Mouse (Mus musculus): ENCODE measurements at regions not wholly inside any gene's neighbourhood (a gene's known extent, or its start where the extent isn't known, plus 50 kb on each side); places are given as distances from the start of the nearest gene placed in this dataset.

DNA sequence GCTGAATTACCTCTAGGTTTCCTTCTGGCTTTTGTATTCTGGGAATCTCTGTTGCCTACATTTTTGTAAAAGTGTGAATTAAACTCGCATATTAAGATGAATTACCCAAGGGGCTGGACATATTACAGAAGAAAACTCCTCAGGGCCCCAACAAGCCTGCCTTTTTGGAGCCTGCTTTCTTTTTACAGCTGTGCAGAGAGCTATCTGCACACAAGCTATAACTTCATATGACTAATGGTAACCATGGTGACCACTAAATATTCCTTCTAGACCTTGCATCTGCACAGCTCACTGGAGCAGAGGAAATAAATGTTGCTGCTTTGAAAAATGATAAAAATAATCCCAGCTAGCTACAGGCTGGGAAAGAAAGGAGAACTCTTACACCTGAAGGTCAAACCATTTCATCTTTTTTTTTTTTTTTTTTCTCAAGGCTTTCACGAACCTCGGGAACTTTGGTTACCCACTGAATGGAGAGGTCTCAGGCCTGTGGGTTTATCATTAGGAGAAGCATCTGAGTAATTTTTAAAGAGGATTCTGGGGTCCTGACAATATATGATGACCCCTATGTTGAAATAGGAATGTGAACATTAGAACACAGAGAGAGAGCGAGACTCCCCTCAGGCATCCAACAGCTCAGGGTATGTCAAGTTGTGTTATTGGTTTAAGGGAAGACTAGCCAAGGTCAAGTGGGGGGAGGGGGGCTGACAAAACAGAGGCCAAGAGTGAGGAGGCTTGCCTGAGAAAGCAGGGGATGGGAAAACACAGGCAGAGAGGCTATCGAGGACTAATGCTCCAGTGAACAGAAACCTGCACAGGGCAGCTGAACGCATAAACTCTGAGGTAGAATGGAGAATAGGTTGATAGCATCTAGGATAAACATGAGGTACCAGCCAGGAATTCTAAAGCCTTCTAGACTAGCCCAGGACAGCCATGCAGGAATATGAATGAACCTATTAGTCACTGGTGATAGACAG, 188.4 kb downstream of the Phlda1 start:
- no peak for DNase-seq (ENCODE audit: low spot score)

DNA sequence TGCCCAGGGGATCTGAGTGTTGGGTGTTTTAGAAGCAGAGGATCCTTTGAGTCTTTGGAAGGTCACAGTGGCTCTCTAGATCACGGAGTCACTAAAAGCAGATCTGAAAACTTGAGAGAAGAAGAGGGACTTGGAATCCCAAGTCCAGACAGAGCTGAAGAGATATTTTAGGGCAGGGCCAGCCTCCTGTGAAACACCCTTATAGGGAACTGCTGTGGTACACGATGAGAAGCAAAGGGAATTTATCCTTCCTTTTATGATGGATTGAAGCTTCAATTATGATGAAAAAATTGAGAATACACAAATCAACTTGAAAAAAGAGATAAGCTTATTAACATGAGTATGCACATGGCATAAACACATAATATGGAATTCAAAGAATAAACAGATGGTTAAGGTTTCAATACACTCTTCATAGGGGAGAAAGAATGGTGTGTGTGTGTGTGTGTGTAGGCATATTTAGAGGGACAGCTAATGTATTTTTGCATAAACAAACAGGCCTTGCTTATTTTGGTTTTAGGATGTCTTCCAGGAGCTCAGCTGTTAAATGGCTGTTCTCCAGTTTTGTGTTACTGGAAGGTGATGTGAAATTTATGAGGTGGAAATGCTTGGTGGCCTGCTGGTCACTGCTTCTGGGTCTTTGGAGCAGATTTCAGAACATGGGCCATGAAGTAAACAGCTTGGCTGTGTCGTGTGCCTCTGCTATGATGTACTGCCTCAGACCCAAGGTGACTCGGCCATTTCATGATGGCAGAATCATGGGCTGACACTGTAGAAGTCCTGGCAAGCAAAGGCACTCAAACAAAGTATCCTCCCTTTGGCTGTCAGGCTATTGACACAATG, 190.1 kb downstream of the Phlda1 start:
- DNase-seq (ENCODE audit: low spot score) = no peak

DNA sequence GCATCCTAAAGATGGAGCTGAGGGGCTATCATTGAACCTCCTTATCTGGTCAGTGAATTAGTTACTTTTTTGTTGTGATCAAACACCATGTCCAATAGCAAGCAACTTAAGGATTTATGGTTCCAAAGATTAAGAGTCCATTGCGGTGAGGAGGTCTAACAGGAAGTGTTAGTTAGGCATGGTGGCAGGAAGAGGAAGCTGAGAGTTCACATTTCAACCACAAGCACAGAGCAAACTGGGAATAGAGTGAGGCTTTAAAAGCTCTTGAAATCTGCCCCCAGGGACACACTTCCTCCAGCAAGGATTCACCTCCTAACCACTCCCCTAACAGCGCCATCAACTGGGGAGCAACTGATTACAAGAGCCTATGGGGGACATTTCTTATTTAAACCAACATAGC, 190.9 kb downstream of the Phlda1 start:
- DNase-seq (ENCODE audit: low spot score) = no peak

DNA sequence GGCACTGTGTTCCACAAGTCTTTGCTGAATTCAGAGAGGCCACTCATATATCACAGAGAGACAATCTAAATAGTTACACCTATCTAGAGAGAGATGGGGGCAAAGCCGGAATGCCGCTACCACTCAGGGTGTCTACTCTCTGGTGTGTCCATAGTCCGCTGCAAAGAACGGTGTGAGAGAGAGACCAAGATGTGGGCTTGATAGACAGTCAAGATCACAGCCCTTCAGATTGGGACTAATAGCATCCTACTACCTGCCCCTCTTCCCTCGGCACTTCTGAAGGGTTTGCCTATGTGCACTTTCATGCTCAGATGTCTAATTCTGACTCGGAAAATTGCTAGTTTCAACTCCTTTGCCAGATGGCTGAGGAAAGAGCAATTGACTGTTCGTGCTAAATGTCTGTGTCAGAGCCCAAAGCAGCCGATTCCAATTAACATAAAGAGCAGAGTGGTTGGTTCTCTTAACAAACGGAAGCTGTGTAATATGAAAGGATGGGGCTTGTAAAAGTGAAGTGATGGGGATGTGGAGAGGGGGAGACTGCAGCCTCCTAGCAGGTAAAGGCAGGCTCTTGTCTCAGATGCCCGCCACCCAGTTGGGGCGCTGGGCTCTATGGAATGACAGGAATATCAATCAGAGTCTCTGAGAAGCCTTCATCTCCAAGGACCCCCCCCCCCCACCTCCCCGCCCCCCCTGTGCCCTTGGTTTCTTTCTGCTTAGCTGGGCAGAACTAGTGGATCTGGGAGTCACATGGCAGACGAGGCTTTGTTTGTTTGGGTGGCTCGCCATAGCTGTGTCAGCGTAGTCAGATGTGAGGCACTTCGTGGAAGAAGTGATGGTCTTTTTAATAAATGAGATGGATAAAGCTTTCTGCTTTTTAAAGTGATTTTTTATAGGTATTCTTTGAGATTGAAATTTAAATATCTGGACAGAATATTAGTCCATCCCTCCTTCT, 193.7 kb downstream of the Phlda1 start:
- no peak for DNase-seq (ENCODE audit: low spot score)

DNA sequence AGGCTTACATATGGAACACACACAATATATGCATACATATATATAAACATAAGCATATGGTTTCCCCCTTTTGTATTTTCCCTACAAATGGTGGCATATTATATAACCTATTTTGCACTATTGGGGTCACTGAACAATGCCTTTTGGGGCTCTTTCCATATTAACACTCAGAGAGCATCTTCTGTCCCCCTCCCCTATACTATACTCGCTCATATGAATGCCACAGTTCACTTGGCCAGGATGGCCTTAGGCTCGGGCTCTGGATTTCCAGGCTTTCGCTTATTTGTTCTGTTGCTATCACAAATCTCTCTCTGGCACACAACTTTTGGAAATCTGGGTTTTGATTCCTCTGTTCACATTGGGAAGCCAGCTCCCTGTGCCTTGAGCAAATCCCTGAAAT, 194.5 kb downstream of the Phlda1 start:
- no peak for DNase-seq (ENCODE audit: low spot score)

DNA sequence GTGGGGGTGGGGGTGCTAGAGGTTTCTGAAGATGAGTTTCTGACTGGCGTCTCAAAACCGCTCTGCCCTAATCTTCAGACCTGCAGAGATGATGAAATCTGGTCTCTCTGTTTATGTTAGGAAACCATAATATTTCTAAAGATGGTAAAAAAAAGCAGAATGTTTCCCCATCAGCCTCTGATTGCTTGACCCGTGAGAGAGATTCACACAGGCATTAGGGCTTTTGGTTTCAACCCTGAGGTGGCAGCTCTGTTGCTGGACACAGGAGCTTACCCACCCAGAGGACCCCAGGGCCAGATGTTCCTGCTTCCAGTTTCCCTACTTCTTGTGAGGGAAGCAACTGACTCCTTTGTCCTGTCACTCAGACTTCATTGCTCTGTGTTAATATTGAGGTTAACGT, 195.1 kb downstream of the Phlda1 start:
- no peak for DNase-seq (ENCODE audit: low spot score)

DNA sequence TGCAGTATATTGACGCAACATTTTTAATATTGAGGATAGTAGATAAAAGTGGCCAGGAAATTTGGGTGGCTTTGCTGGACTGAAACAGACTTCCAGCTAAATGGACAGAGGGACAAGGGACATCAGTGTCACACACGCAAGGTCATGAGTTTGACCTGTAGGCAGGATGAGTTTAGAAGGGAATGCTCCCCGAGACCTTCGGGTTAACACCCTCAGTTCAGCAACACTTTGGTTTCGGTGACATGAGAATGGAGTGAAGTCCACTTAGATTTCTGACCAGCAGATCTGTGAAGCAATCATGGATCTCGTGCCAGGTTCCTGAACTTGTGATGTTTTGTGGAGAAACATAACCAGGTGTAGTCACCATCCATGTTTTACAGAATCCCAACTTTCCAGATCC, 196.3 kb downstream of the Phlda1 start:
- no peak for DNase-seq (ENCODE audit: low spot score)

DNA sequence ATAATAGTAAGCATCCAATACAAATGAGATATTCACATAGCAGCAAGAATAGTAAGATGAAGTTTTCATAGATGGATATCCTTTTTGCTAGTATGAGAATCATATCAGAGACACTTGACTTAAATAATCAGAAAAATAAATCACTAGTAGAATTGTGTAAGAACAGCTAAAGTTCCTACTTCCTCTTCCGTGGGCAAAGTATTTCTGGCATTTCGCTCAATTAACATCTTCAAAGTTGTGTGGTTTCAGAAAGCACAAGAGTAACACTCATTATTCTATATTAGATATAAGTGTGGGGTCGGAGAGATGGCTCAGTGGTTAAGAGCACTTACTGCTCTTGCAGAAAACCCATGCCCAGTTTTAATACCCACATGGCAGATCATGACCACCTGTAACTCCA, 197.4 kb downstream of the Phlda1 start:
- no peak for DNase-seq (ENCODE audit: low spot score)

DNA sequence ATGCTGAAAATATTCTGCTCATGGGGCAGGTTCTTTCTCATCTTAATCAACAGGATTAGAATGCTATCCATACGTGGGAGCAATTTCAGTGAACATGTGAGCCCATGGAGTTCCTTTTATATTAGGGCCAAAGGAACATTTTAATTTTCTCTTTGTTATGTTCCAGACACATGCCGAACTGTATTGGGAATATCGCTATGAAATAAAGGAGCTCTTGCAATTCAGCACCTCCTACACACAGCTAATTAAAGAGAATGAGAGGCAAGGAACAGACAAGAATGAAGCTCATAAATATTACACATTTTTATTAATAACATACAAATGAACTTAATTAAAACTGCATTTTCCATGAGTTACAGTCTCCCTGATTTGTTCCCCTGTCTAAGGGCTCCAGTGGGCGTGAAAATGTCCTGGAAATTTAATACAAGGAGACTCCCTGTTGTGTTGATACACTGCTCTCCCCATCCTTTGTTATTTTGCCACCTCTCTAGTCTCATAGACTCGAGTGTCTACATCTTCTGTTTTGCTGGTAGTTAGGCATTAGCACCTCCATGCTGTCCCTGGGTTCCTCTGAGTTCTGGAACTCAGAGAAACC, 205.5 kb downstream of the Phlda1 start:
- DNase-seq (ENCODE audit: low spot score) = no peak

DNA sequence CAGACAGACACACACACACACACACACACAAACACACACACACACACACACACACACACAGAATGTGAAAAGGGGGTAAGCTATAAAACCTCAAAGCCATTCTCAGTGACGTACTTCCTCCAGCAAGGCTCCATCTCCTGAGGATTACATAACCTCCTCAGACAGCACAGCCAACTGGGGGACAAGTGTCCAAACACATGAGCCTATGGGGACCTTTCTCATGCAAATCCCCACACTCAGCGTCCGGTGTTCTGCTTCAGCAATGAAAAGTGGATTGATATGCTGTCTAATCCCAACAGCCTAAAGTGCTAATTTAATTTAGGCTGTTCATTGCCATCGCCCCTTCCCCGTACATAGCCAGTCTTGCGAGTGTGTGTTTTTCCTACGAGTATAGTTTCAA, 206.9 kb downstream of the Phlda1 start:
- DNase-seq (ENCODE audit: low spot score) = no peak

DNA sequence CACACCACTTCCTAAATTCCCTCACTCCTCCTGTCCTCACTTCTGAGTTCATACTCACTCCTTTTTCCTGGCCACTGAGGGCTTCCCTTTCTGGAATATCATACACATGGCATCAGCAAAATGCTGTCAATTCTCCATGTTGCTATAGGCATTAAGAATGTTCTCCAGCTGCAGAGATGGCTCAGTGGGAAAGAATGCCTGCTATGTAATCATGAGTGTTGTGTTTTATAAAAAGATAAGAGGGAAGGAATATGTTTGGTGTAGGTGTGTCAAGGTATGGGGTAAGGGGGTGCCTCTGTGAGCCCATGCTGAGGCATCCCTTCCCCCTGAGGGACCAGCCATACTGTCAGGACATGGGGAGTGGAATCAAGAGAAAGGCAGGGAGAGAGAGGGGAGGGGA, 207.6 kb downstream of the Phlda1 start:
- no peak for DNase-seq (ENCODE audit: low spot score)

DNA sequence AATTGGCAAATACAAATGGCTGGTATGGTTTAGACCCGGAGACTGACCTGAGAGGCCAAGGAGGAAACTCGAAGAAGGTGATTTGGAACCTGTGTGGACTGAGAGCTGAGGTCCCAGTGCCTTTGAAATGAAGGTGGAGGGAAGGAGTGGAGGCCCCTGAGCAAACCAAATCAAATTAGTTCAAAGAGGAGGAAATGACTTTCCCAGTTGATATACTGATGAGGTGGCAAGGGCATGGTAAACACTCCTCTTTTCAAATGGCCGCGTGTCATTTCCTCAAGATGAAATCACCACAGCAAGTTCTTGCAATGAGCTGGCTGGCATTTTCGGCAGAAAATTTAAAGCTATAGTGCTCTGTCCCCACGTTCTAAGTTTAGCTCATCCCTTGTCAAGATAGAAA, 209.1 kb downstream of the Phlda1 start:
- DNase-seq (ENCODE audit: low spot score) = no peak

DNA sequence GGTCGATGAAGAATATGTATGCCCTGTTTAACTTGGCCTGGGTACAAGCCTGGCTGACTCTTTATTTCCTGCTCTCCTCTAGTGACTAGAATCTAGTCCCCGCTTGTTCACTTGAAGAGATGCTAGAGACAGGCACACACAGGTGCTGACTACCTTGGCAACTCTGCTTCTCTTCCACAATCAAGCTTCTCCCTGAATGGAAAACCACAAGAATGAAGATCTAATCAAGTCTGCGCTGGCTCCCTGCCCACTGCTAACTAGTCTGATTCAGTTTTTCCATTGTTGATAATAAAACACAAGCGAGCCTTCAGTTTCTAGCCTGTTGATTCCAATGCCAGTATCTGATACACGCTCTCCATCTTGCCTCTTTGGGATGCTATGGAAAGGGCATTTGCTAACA, 213.5 kb downstream of the Phlda1 start:
- DNase-seq (ENCODE audit: low spot score) = no peak

DNA sequence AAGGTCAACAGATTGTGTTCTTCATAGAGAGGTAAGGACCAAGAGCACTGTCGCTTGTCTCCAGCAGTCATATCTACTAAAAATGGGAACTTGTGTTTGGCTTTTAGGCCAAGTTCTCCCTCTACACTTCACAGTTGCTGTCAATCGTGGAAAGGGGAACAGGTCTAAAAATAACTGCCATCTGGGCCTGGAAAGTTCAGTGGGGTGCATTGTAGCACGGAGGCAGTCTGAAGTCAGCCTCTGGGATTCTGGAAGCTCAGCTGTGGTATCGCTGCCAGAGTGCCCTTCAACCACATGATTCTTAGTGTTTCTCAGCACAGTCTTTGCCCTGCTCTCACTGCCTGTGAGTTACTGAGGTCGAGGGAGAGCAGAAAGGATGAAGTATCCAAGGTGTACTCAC, 215.0 kb downstream of the Phlda1 start:
- DNase-seq (ENCODE audit: low spot score) = no peak

DNA sequence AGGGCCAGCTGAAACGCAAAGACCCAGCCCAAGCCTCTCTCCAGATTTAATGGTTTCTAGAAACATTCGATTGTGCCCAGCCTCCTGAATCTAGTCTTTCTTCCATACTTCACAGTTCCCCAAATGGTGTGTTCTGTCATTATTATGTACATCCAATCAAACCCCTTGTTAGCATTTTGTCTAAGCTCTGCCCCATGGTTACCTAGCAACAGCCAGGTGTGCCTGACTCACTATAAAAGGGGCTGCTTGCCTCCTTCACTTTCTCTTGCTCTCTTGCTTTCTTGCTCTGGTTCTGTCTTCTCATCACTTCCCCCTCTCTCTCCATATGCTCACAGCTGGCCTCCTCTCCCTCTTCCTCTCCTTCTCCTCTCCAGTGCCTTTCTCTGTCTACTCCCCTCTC, 217.8 kb downstream of the Phlda1 start:
- no peak for DNase-seq (ENCODE audit: low spot score)

DNA sequence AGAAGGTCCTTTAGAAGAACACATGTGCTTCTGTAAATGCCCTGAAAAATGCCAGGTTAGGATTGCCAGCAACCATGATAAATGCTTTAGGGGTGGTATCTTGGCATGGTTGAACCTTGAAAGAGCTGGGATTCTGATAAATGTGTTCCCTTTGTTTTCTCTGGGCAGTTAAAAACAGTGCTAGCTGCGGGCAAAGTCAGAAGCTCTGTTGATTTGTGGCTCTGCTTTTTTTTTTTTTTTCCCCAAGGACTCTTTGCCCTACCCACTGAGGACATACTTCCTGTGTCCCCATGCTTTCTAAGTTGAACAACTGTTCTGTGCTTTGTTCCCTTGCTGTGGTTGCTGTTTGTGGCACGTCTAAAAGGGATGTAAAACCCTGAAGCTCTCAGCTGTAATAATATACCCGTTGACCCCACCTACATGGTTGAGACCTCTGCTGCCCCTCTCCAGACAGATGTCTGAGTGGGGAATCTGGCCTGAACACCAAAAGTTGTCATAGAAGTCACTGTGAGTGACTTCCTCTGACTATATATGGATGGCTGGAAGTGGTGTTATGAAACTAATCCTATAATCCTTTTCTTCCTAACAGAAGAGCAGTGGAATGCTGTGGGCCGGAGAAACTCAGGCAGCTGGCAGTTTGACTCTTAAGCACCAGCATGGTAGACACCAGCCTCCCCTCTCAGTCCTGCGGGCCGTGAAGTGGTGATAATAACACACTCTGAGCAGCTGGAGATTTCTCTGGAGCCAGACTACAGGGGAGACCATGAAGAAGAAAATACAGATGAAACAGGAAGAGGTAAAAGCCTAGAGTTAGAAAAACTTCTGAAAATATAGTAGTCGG, 218.7 kb downstream of the Phlda1 start:
- DNase-seq (ENCODE audit: low spot score) = no peak

DNA sequence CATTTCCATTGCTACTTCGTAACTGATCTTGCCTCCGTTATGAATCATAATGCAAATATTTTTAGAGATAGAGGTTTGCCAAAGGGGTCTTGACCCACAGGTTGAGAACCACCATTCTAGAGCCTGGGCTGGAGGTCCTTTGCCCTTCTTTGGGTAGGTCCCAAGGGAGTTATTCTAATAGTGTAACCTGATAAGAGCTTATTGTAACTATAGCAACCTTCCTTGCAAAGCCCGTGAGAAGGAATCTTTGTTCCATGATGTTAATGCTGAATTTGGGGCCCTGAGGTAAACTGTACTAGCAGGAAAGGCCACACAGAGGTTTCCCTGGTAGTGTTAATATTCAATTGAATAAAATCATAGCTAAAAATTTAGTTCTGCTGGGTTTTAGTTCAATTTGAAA, 229.9 kb downstream of the Phlda1 start:
- no peak for DNase-seq (ENCODE audit: low spot score)

DNA sequence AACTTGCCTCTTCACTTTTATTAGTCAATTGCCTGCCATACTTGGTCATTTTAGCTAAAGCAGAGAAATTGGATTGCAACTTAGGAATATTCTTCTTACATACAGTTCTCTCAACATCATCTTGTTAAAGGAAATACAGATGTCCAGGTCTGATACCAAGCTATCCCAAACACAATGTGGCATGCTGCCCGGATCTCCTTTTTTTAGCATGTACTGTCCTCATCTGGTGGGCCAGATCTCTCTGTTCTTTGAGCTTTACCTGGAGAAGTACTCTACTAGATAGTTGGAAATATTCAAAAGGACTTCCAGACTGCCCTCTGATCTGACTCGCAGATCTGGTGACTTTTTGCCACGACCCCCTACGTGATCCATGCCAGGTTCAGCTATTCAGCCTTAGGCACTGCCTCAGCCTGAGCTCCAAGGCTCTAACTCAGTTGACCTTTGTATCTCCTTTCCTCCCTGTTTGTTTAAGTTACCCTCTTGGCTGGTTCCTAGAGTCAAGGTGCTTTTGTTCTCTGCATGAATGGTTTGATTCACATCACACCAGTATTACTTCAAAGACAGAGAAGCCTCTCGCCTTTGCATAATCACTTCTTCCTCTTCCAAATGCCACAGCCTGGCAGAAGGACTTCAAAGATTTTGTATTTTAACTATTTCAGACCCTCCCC, 232.9 kb upstream of the Krr1 start:
- DNase-seq (ENCODE audit: low spot score) = no peak

DNA sequence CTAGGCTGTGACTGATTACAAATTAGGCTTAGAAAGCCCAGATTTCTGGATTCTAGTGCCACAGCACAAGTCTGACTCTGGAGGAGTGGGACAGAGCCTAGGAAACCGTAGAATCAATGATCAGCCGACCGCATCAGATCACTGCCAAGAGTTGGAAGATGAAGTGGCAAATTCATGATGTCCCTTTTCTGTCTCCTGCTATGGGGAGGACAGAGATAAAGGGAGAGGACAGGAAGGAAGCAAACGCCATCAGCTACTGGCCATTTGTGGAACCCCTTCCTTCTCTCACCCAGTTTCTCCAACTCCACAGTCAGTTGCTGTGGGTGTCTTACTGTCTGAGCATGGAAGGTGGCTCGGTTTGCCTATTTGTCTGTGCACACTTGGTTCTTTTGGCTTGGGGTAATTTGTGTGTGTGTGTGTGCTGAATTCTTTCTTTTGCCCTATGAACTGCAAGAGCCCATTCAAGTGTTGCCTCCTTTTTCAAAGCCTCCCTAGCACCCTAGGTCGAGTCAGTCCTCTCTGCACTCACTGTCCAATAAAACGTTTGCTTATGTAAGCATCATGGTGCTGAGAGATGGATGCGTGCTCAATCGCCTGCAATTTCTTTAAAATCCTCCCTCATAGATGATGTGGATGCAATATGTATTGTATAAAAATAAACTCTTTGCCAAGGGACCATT, 231.7 kb upstream of the Krr1 start:
- DNase-seq (ENCODE audit: low spot score) = no peak
